Mouse (Mus musculus) forelimb bud, embryonic 11.5 days (tissue): Measurements from ENCODE around the gene Mvk.

Source experiments
- DNase-seq: peaks from one replicate; pipeline ENCODE4 v3.0.0-alpha.2; 2012; ENCODE audit warnings: low read depth, low spot score

Mvk gene

DNA sequence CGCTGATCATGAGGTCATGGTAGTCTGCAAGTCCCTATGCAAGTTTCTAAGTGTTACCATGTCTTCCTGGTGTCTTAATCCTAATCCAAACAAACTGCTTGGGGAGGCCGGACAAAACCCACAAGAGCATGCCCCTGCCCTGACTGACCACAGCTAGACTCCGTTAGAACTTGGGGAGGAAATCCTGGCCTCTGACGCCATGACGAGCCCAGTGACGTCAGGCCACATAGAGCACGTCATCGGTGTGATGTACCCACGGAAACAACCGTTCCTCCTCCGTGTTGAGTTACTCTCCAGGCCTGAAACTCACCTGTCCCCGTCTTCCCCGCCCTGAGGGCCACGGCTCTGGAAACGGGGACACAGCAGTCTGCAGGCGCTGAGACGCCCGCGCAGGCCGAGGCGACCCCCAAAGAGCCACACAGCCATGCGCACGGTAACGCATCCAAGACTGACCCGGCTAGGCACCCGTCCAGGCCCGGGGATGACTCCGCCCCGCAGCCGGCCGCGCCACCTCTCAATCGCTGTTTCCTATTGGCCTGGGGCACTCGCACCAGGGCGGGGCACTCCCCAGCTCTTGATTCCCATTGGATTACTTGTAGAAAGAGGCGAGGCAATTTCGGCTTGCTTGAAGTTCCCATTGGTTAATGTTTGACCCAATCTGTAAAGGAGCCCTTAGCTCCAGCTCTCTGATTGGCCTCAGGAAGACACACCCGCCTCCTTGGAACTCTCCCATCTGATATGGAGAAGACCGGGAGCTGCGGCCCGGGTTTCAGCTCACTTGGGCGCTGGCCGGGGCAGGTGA is at the start of gene Mvk, which contains the start of gene Mmab:
Gene Mvk (plus strand): TSS at position 704 of the 802 bp plus-strand sequence.
Gene Mmab (minus strand): TSS at position 495 of the 802 bp plus-strand sequence.
- peak; percentile 98 for DNase-seq

DNA sequence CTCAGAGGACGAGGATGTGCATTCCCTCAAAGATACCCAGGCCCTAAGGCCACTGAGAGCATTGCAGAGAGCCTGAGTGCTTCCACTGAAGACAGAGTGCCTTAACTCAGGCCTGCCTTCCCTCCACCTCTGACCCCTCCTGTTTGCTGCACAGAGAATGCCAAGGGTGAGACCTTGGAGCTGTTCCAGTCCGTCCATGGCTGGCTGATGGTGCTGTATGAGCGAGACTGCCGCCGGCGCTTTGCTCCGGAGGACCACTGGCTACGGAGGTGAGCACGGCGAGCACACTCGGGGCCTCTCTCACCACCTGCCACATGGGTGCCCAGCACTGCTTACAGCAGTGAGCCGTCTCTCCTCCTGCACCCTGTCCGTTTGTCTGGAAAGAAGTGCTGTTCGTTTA is 37.5 kb upstream of the Mvk start:
- DNase-seq = no peak

DNA sequence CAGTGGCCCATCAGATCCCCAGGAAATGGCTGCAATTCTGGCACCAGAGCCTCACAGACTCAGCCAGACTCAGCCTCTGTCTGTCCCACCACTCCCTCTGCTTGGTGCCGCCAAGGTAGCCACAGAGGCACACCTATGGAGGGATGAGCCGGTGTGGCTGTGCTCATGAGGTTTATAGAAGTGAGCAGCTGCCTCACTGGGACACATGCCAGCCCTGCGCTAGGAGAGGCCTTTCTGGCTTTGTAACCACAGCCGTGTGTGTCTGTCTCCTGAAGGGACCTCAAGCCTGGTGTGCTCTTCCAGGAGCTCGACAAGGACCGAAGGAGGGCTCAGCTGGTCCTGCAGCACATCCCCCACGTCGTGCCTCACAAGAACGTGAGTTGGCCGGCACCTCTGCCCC is 36.8 kb upstream of the Mvk start:
- no peak for DNase-seq

DNA sequence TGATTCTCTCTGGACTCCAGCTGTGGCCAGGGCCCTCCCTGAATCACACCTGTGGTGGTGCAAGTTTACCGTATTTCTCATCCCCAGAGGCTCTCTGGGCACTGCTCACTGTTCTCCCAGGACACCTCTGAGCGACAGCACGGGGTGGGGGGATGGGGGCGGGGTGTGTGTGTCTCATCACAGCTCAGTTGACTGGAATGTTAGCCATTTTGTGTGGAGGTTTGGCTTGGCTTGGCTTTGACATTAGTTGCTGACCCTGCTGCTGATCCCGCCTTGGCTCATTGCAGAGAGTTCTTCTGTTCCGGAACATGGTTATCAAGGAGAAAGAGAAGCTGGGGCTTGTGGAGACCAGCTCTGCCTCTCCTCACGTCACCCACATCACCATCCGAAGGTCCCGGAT is 36.3 kb upstream of the Mvk start:
- no peak for DNase-seq

DNA sequence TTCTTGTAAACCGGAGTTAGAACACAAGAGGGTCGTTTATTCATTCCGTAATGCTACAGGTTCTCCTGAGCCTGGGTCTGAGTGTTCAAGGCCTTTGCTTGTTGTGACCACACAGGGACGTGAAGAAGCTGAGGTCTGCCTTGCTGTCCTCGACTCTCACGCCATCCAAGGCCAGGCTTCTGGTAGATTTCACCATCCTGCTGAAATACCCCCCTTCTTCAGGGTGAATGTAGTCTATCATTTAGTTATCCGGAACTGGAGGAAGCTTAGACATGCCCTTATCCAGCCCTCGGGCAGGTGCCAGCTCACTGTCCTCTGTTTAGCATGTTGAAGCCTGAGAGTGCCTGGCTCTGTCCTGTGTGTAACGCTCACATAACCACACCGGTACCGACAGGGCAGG is 35.2 kb upstream of the Mvk start:
- DNase-seq = no peak

DNA sequence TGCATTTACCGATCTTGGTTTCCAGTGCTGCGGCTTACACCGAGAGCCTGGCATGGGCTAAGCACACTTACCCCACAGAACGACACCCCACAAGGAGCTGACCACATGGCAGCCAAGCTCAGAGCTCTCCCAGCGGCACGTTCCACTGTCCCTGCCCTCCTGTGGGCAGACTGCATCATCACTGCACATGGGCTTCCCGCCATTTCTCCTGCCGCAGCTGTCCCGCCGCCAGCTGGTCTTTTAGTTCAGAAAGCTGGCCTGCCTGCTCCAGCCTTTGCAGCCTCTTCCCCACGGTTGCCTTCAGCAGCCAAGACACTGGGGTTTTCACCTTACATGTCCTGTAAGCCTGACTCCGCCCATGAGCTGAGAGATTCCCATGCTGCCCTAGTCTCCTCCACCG is 33.6 kb upstream of the Mvk start:
- DNase-seq = no peak

DNA sequence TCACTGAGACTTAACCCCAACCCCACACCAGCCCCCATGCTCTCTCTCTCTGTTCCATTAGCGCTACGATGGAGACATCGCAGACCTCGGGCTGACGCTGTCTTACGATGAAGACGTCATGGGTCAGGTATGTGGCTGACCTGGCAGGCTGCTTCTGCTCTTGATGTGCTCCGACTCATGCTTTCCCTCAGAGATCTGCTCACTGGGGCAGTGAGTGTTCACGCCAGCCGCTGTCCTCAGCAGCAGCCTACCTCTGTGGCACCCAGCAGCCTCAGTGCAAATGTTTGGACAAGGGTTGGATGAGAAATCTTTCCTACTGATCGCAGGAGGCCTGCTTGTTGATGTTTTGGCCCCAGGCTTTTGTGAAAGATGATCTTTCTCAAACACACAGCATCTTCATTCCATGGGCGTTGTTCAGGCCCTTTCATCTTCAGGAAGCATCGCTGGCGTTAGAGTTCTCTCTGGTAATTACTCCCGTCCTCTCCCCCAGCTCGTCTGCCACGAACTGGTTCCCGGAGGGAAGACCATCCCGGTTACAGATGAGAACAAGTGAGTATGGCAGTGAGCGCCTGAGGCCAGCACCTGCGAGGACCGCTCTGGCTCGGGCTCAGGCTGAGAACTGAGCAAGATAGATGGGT is 31.6 kb upstream of the Mvk start:
- DNase-seq = no peak

DNA sequence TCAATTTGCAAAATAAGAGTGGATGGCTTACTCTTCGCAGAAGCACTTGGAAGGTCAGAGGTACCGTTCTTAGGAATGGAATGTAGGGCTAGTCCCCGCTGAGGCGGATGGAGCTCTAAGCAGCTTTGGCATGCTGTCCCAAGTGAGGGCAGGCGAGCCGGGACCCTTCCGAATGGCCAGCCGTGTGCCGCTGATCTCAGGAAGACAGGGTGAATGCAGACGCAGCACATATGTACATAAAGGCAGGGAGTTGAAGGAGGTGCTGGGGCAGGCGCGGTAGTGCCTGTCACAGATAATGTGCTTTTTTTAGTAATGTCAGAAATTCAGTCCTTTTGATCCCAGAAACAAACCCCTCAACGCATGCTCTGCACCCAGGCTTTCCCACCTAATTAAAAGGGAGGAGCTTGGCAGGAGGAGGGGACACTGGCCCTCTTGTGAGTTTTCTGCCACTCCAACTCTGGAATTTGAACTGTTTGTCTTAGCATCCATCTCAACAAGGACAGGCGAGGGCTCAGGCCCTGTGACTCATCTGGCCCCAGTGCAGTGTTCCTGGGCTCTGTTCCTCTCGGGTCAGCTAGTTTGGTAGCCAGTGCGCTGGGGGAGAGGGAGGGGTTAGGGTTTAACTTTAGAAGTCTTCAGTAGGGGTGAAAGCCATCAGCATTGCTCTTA is 30.9 kb upstream of the Mvk start:
- DNase-seq = no peak

DNA sequence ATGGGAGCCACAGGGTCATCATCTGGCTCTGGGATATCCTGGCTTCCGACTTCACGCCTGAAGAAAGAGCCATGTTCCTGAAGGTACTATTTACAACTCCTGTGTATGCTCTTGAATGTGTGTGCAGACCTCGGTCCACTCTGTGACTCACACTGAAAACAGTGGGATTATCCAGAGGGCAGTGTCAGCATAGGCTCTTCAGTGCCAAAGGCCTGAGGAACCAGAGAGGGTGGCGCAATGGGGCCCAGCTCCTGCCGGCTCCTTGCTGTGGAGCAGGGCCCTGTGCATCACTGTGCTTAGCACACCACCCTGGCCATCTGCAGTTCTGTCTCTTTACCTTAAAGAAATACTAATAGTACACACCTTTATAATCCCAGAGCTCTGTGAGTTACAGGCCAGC is 28.5 kb upstream of the Mvk start:
- no peak for DNase-seq

DNA sequence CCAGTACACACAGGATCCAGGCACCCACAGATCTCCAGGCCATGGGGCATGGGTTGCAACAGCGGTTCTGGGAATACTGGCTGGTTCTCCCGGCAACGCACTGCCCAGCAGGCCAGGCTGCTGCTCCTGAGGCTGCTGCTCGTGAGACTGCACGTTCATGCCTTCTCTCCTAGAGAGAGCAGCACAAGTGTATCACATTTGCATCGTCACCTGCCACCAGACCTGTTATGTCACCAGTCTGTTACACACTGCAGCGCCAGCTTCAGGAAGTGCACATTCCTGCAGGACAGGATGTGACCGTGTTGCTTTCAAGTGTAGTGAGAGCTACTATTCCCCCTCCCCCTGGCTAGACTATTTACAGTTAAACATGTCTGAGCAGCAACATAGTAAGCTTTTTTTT is 27.2 kb upstream of the Mvk start:
- DNase-seq = no peak

DNA sequence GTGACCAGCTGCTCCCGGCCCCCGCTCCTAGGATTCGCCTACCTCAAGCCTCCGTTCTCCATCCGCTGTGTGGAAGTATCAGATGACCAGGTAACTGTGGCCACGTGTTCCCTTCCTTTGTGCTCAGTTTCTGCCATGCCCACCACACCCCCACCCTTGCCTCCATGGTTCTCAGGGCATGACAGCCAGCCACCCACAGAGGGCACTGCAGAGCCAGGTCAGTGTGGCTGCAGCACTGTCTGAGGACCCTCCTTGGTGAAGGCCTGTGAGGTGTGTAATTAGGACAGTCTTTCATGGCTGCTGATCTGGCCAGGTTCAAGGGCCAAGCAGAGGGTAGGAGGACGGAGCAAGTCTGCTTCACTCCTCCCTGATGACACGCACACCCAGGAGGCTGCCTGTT is 25.5 kb upstream of the Mvk start:
- no peak for DNase-seq

DNA sequence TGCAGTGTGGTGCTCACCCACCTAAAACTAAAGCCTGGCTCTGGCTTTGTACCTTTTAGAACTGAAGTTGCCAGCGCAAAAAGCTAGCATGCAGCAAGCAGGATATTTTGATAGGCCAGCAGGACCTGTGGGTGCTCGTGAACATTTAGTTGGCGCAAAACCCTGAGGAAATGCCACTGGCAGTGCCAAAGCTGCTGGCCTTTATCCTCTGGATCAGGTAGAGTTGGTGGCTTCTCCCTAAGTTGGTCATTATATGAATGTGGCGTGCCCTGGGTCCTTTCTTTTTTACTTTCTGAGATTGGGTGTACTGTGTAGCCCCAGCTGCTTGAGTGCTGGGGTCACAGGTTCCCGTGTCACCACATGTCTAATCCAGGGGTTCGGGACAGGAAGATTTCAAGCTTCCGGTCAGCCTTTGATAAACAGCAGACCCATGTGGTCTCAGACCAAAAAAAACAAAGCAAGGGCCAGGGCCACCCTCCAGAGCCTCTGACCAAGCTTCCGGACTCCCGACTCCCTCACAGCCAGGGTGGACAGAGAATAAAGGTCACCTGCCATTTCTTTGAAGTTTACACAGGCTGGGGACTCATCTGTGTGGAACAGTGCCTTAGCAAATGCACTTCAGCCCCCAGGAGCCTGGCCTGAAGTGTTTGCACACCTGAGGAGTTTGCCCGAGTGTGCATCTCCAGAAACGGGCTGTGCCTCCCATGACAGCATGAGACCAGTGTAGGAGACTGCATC is 22.3 kb upstream of the Mvk start:
- DNase-seq = no peak

DNA sequence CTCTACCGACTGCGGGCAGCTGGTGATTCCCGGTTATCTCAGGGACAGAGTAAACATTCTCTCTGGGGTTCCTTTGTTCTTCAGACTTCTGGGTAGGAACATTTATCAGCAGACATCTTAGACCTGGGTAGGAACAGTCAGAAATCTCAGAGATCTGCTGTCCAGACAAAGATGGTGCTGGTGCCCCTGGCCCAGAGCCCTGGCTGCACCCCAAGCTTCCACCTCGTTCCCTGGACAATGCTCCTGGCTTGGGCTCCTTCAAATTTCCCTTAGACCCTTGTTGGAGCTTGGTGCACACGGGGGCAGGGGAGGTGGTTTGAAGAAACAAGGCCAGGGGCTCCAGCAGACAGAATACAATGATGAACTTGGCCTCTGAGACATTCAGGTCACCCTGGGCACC is 21.5 kb upstream of the Mvk start:
- no peak for DNase-seq

DNA sequence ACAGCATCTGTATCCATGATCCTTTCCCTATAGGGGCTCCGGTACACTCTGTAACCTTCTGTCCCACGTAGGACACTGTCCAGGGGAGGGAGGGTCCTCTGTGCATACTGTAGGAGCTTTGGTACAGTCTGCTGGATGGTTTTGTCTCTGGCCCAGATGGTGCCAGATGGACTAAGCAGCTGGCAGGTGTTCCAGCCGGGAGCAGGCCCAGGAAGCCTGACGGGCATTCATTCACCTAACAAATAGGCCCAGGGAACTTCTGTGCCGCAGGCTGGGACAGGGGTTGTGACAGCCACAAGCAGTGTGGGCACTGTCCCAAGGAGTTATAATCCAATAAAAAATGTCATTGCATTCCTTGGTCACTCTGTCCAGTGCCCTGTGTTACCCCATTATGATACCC is 20.1 kb upstream of the Mvk start:
- DNase-seq = no peak

DNA sequence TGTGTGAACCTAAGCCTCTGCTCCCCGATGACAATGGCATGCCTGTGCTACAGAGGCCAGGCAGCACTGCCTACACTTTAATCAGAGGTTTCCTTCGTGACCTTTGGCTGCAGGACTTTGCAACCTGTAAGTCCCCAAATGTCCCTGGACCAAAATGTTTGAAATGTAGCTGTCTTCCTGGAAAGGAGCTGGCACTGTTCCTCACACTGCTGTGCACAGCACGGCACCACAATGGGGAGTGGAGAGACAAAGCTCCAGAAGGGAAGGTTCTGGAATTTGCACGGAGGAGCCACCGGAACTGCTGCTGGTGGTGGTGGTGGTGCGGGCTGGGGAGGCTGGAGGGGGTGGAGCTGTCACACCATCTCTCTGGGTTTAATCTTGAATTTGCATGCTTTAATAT is 17.3 kb upstream of the Mvk start:
- DNase-seq = no peak

DNA sequence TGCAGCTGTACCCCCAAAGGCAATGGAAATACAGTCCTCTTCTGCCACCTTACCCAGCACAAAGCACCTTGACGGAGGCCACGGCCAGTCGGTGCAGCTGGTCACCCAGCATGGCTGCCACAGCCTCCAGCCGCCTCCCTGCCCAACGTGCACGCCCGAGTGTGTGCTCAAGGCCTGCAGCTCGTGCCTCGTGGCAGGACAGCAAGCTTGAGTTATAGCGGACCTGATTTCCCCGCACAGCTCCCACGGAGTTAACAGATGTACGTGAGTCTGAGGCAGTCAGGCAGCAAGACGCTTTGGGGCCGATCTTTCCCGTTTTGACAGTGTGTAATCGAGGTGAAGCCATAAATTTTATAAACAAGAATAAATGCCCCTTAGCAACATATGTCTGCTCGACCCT is 15.4 kb upstream of the Mvk start:
- DNase-seq = no peak

DNA sequence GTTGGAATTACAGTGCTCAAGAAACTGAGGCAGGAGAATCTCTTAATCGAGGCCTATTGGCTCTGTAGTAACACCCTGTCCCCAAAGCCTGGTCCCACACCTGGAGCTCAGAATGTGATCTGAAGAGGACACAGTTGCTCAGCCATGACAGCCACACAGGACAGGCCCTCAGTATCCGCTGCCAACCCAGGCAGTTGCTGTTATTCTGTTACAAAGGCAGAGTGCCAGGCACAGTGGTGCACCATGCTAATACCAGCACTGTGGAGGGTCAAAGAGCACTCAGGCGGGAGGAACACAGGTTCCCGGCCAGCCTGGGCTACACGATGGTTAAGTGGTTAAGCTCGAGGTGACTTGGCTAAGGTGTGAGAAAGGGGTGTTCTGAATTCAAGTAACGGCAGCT is 14.3 kb upstream of the Mvk start:
- DNase-seq = no peak

DNA sequence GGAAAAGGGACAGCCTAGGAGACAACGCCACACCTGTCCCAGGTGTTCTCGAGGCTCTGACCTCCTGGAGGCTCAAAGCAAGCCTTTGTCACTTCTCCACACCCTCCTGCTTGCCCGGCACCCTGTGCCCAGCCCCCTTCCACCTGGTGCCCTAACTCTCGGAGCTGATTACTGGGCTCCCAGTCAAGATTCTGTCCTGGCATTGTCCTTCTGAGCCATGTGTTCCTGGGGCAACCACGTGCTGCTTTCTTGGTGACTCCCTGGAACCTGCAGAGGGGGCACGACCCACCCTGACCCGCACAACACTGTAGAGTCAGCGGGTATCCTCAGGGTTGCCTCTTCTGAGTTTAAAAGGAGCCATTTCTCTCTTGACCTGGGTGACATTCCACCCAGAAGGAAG is 9.7 kb upstream of the Mvk start:
- DNase-seq = no peak

DNA sequence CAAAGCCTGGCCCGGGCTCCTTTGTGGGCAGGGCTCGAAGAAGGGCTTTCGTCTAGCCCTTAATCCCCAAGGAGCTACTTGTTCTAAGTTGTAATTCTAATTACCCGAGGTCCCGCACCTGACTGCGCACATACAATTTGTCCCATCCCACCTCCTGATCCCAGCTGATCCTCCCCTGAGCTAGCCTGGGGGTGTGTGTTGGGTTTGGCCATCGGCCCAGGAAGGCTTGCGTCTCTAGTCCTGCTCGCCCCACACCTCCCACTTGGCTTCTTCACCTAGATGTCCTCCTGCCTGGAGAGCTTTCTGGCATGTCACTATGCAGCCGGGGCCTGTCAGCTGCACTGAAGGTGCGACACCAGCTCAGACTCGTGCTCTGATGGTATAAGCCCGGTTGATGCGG is 8.5 kb upstream of the Mvk start:
- DNase-seq = no peak

DNA sequence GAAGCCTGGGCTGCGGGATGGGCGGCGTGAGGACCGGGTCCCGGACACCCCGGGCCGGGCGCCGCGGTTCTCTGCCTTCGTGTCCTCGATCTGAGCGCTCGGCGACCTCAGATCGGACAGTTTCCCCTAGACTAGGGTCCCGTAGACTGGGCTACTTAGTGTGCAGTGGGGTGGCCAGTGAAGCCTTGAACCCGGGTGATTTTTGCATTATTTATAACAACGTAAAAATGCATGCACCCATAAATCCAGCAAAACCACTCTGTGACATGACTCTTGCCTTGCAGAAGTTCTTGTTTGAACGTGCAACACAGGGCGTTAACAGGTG is 261 bp downstream of the Mvk start:
- no peak for DNase-seq

DNA sequence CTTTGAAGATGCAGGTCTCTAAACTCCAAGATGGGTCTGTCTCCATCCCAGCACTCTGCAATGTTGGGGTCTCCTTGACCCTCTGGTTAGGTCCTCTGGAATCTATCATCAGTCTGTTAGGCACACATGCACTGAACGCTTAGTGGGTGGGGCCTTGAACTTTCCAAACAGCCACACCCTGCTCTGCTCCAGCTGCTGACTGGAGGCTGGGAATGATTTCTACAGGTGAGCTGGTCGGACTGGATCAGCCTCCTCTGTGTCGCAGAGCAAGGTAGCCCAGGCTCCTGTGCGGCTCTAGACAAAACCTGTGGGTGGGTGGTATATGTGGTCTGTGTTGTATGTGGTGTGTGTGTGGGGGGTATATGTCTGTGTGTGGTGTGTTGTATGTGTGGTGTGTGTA is 4.9 kb downstream of the Mvk start:
- DNase-seq = no peak

DNA sequence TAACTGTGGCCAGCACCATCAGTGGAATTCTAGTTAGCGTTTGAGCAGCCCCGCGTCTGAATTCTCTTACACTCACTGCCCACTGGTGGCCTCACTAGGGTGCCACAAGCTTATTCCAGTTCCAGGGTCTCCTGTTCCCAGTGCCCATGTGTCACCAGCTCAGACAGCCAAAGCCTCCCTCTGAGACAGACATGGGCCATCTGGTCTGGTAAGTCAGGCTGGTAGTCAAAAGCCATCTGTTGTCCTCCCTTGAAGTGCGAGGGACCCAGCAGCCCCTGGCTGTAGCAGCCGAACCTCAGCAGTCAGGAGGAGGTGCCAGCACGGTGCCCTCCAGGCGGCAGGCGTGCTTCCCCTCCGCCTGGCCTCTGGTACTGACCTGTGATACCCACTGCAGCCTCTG is 12.2 kb downstream of the Mvk start:
- no peak for DNase-seq
